Mouse (Mus musculus) neural tube, embryonic 14.5 days (tissue): ENCODE measurements at regions not wholly inside any gene's neighbourhood (a gene's known extent, or its start where the extent isn't known, plus 50 kb on each side); places are given as distances from the start of the nearest gene placed in this dataset.
A peak's percentile ranks its signal among the peaks of the same experiment; 100 is the strongest.

Experiments used
- ATAC-seq: fragments of 200-750 bp; cut with Nextera tagmentation; 2 replicates; pipeline ENCODE4 v1.8.0; 2017; ENCODE audit warnings: low read depth, mild to moderate bottlenecking, moderate TSS enrichment, moderate library complexity
- H3K27ac ChIP-seq: fragments of 300-500 bp; sonication (generic); 2 replicates; pipeline ENCODE4 v1.5.1; 2014; ENCODE audit warnings: low read depth, mild to moderate bottlenecking, control low read depth, low read length, moderate library complexity, mixed read lengths
- H3K27me3 ChIP-seq: fragments of 300-500 bp; sonication (generic); 2 replicates; pipeline ENCODE4 v1.6.1; 2014; ENCODE audit warnings: low read length; ENCODE audit not compliant: control insufficient read depth, insufficient read depth
- H3K36me3 ChIP-seq: fragments of 300-500 bp; sonication (generic); 2 replicates; pipeline ENCODE4 v1.6.1; 2014; ENCODE audit warnings: low read length, mixed read lengths; ENCODE audit not compliant: control insufficient read depth, insufficient read depth
- H3K4me1 ChIP-seq: fragments of 300-500 bp; sonication (generic); 2 replicates; pipeline ENCODE4 v1.6.1; 2014; ENCODE audit warnings: low read length; ENCODE audit not compliant: control insufficient read depth, insufficient read depth
- H3K4me2 ChIP-seq: fragments of 300-500 bp; sonication (generic); 2 replicates; pipeline ENCODE4 v1.6.1; 2014; ENCODE audit warnings: mild to moderate bottlenecking, low read depth, low read length, control low read depth
- H3K4me3 ChIP-seq: fragments of 300-500 bp; sonication (generic); 2 replicates; pipeline ENCODE4 v1.5.1; 2014; ENCODE audit warnings: low read depth, low read length, control low read depth, mixed read lengths
- H3K9ac ChIP-seq: fragments of 300-500 bp; sonication (generic); replicated peaks from 2 replicates; pipeline ENCODE4 v1.6.1; 2014; ENCODE audit warnings: low read depth, mild to moderate bottlenecking, control low read depth, low read length, mixed read lengths
- H3K9me3 ChIP-seq: fragments of 300-500 bp; sonication (generic); 2 replicates; pipeline ENCODE4 v1.6.1; 2016; ENCODE audit warnings: low read length; ENCODE audit not compliant: control insufficient read depth
- WGBS: fragments of 180-500 bp; shearing (Covaris S2); extraction: QIAGEN DNeasy Blood & Tissue Kit; methylation state at CpG from one replicate; pipeline ENCODE4 v1.1.7; 2014; 5-methylcytosine and 5-hydroxymethylcytosine counted together

DNA sequence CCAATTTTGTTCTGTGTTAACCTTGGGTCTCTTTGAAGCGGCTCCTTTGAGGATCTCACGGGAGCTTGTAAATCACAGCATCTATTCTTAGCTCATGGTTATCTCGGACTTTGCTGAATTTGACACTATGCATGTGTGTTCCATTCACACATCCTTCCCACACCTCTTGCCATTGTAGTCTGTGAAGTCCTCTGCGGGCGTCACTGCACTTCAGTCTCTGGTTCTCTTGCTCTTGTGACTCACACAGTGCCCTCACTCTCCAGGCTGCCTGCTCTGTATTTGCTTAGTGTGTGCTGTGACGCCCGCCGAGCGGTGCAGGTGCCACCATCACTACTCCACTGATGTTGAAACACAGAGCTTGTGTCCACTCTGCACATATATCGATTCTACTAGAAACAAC is 1271.2 kb downstream of the Synb start:
- Histone ChIP-seq H3K9me3 (no peaks in the 10 kb centered on the region), H3K27ac (no peak overlapping the region), H3K4me2 (no peak overlapping the region), H3K4me1 (no peaks in the 10 kb centered on the region; the same call in 1 of the 2 replicates), H3K27me3 (no peaks in the 10 kb centered on the region), H3K36me3 (no peaks in the 10 kb centered on the region), H3K4me3 (no peak overlapping the region), H3K9ac (no peak overlapping the region)
- no peak for ATAC-seq
- 86% methylated on average over 10 of the region's 10 CpGs for WGBS

DNA sequence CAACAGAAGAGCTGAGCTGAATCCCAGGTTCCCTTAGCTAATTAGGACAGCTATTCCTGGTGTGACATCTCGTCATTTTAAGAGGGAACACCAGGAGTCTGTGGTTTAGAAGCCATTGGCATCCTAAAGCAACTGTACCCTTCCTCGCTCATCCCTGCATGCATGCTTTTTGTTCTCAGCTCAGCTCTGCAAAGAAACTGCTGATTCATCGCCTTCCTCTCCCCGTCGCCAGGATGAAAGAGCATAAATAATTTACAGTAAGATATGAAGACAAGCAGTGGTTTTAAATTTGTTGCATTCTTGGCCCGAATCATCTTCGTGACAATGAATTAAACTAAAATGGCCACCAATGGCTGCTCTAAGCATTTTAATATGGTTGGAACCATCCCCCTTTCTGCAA is 1272.9 kb downstream of the Synb start:
- Histone ChIP-seq H3K4me1 (no peaks in the 10 kb centered on the region; the same call in 1 of the 2 replicates), H3K9ac (no peak overlapping the region)
- ATAC-seq, result no peak

DNA sequence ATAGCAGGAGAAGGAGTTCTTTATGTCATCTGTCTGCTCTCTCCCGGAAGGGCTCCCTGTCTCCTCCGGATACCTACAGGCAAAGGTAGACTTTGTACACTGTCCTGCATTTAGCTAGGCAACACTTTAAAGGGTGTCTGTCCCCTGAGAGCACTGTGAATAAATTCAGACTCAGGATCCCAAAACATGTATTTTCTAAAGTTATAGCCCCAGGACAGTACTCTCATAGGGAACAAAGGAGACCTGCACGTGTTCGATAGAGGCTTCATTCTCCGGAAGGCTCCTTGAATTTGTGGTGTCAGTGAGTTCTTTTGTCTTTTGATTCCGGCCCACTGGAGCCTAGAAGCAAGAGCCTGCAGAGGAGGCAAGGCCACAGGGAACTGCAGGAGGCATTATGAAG is 1273.3 kb downstream of the Synb start:
- H3K36me3 ChIP-seq, result no peaks in the 10 kb centered on the region
- no peaks in the 10 kb centered on the region; the same call in 1 of the 2 replicates for H3K4me1 ChIP-seq
- H3K4me3 ChIP-seq, result no peak overlapping the region
- H3K9ac ChIP-seq, result no peak overlapping the region
- H3K27me3 ChIP-seq, result no peaks in the 10 kb centered on the region
- no peaks in the 10 kb centered on the region for H3K9me3 ChIP-seq
- ATAC-seq, result no peak
- 30% methylated on average over 6 of the region's 6 CpGs for WGBS
- H3K4me2 ChIP-seq, result no peak overlapping the region
- H3K27ac ChIP-seq, result peak overlapping the region; percentile 59

More for the DNA sequence above, 1272.9 kb downstream of the Synb start:
- no peaks in the 10 kb centered on the region for H3K36me3 ChIP-seq
- H3K9me3 ChIP-seq, result no peaks in the 10 kb centered on the region
- H3K4me2 ChIP-seq, result no peak overlapping the region
- peak overlapping the region; percentile 59 for H3K27ac ChIP-seq
- no peak overlapping the region for H3K4me3 ChIP-seq
- WGBS, result 42% methylated on average over 7 of the region's 7 CpGs
- H3K27me3 ChIP-seq, result no peaks in the 10 kb centered on the region

DNA sequence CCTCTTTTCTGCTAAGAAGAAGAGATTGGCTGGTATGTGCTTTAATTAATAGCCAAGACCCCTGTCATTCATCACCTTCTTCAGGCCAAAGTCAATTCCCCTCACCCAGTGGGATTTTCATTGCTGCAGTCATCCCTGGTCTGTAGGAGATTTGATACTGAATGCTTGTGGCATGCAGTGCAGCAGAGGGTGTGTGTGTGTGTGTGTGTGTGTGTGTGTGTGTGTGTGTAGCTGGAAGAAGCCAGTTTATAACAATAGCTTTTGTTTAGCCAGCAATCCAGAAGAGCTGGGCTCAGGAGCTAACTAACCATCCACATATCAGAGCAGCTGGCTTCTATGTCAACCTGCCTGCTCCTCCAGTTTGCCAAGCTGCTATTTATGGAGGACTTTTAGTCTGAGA is 1275.4 kb downstream of the Synb start:
- H3K9ac ChIP-seq, result no peak overlapping the region
- no peaks in the 10 kb centered on the region for H3K27me3 ChIP-seq
- no peak overlapping the region for H3K27ac ChIP-seq
- no peak for ATAC-seq
- H3K4me1 ChIP-seq, result no peaks in the 10 kb centered on the region; the same call in 1 of the 2 replicates
- no peaks in the 10 kb centered on the region for H3K9me3 ChIP-seq
- no peak overlapping the region for H3K4me2 ChIP-seq
- H3K4me3 ChIP-seq, result no peak overlapping the region
- no peaks in the 10 kb centered on the region for H3K36me3 ChIP-seq

DNA sequence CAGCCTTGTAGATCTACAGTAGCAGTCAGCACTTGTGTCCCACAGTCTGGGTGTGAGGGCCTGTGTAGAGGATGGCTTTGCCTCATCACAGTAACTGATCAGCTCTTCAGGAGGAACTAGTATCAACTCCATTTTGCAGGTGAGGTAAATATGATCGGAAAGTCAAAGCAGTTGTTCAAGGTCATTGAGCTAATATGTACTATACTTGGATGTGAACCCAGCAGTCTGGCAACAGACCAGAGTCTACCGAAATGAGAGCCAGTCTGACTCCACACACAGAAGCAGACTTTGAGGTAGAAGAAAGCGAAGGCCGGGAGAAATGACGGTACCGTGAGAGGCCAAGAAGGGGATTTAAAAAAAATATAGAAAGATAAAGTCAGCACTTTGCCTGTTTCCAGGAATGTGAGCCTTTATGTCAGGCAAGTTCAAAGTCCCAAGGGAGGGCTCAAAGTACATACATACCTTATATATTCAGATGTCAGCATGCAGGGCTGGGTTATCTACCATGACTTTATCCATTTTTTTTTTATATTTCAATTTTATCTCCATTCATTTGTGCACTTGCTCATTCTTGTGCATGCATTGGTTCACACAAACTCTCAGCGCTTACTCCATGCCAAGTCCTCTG is 1297.2 kb downstream of the Synb start:
- WGBS, result 93% methylated on average over 7 of the region's 7 CpGs
- no peak overlapping the region for H3K4me2 ChIP-seq

DNA sequence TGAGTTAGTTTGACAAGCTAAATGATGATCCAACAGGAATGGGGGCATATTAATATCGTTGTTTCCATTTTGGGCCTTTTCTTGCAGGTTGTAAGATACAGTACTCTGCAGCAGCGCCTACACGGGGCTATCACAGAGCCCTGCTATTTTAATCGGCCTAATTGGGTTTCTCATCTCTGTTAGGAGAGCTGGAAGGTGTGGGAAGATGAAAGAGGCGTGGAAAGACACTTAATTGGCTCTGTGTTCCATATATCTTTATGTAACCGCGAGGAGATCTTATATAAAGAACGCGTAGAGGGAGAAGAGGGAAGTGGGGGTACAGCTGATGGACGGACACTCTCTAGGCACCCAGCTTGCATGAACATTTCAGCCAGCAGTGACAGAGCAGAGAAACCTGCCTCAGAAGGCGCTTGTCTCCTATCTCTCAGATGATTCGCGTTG is 1300.5 kb downstream of the Synb start:
- 58% methylated on average over 13 of the region's 13 CpGs for WGBS
- no peaks in the 10 kb centered on the region for H3K9me3 ChIP-seq
- no peak overlapping the region for H3K9ac ChIP-seq
- H3K27me3 ChIP-seq, result no peaks in the 10 kb centered on the region
- no peak overlapping the region for H3K27ac ChIP-seq
- peak overlapping the region; percentile 6; the same call in 1 of the 2 replicates for H3K4me2 ChIP-seq
- ATAC-seq, result 0 out of 2 replicates have a peak, but pooled peaks have one; percentile 6
- no peak overlapping the region for H3K4me3 ChIP-seq
- no peaks in the 10 kb centered on the region for H3K36me3 ChIP-seq
- no peaks in the 10 kb centered on the region for H3K4me1 ChIP-seq

More for the DNA sequence above, 1297.2 kb downstream of the Synb start:
- no peak for ATAC-seq
- Histone ChIP-seq H3K4me3 (no peak overlapping the region), H3K36me3 (no peaks in the 10 kb centered on the region), H3K9ac (no peak overlapping the region), H3K4me1 (no peaks in the 10 kb centered on the region), H3K9me3 (no peaks in the 10 kb centered on the region), H3K27ac (no peak overlapping the region), H3K27me3 (no peaks in the 10 kb centered on the region)

DNA sequence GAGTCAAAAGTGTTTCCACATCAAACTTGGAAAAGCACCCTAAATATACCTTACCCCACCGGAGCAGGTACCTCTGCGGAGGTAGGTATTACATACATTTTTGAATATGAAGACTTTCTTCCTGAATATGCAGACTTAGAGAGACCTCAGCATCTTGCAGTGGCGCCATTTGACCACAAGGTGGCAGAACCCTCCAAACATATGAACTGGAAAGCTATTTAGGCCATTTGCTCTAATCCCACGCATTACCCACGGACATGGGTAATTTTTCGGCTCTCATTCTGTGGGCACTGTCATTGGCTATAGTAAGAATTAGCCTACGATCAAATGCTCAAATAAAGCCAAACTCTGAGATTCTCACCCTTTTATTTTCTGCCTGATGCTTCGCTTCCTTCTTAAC is 1301.0 kb downstream of the Synb start:
- H3K27me3 ChIP-seq, result no peaks in the 10 kb centered on the region

DNA sequence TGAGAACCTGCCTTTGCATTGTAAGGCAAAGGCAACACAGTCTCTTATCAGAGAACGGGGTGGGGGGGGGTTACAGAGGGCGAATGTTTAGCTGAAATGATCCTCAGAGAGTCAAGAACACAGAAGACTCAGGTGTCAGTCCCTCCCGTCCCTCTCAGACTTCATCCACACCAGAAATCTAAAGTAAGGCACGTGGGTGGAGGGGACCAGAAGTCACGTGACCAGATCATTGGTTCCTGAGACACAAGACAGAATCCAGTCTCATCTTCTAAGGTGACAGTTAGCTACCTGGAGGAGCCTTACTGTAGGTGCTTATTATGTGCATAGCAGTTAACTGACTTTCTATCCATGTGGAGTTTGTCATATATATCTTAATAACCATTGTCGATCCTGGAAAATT is 1302.0 kb downstream of the Synb start:
- Histone ChIP-seq H3K27ac (no peak overlapping the region), H3K9me3 (no peaks in the 10 kb centered on the region), H3K36me3 (no peaks in the 10 kb centered on the region), H3K27me3 (no peaks in the 10 kb centered on the region), H3K4me3 (no peak overlapping the region), H3K4me1 (no peaks in the 10 kb centered on the region), H3K4me2 (no peak overlapping the region), H3K9ac (no peak overlapping the region)
- no peak for ATAC-seq
- 78% methylated on average over 6 of the region's 6 CpGs for WGBS

More for the DNA sequence above, 1301.0 kb downstream of the Synb start:
- Histone ChIP-seq H3K4me1 (no peaks in the 10 kb centered on the region), H3K36me3 (no peaks in the 10 kb centered on the region), H3K9me3 (no peaks in the 10 kb centered on the region), H3K27ac (no peak overlapping the region), H3K4me2 (peak overlapping the region; percentile 6; the same call in 1 of the 2 replicates), H3K9ac (no peak overlapping the region), H3K4me3 (no peak overlapping the region)
- peak; percentile 63; the same call in 1 of the 2 replicates for ATAC-seq
- WGBS, result 19% methylated on average over 8 of the region's 8 CpGs

DNA sequence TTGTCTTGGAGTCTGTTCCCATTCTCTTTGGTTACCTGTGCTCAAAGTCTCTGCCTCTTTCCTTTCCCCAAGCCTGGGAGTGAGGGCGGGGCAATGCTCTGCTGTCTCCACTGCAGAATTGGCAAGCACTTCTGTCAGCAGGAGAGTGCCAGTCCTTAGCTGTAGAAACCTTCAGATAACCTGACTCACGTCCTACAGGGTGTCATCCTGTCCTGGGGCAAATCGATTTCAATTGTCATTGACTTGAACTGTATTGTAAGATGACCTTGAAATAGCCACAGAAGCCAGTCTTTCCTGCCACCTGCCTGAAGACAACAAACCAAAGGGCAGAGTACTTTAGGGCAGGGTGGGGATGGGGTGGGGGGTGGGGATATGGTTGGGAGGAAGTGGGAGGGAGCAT is 1303.8 kb downstream of the Synb start:
- Histone ChIP-seq H3K9ac (no peak overlapping the region), H3K27ac (no peak overlapping the region), H3K4me1 (no peaks in the 10 kb centered on the region), H3K4me2 (no peak overlapping the region), H3K27me3 (no peaks in the 10 kb centered on the region), H3K4me3 (no peak overlapping the region), H3K36me3 (no peaks in the 10 kb centered on the region), H3K9me3 (no peaks in the 10 kb centered on the region)
- ATAC-seq, result no peak
- 79% methylated on average over 3 of the region's 3 CpGs for WGBS
